Mouse (Mus musculus) cerebellum, adult 2 months (tissue): ENCODE data around the gene Kcnj14. TPM values are rescaled to one million over a fixed set of nuclear protein-coding genes. Genes with fewer than 3 reads are reported as not detected.

Source experiments
- DNase-seq, 2 experiments: peaks; one replicate each; pipeline ENCODE4 v3.0.0; 2021
- H3K27ac ChIP-seq: fragments of 200-500 bp; 2 replicates; pipeline ENCODE4 v1.5.1; 2012; ENCODE audit warnings: low read length, control low read depth, inconsistent platforms; ENCODE audit not compliant: insufficient read depth
- H3K27me3 ChIP-seq: fragments of 200-500 bp; 2 replicates; pipeline ENCODE4 v1.6.1; 2012; ENCODE audit warnings: inconsistent platforms, mild to moderate bottlenecking, low read length, moderate library complexity; ENCODE audit not compliant: control insufficient read depth, insufficient read depth
- H3K4me1 ChIP-seq: fragments of 200-500 bp; 2 replicates; pipeline ENCODE4 v1.6.1; 2011; ENCODE audit warnings: low read length; ENCODE audit not compliant: control insufficient read depth, insufficient read depth
- H3K4me3 ChIP-seq: fragments of 200-500 bp; replicated peaks from 2 replicates; pipeline ENCODE3; 2011; ENCODE audit warnings: mild to moderate bottlenecking, low read depth, low read length, control low read depth; ENCODE audit not compliant: insufficient read depth
- CTCF ChIP-seq: fragments of 200-500 bp; IDR thresholded peaks from 2 replicates; pipeline ENCODE4 v1.5.1; 2011; ENCODE audit warnings: low read depth, mild to moderate bottlenecking, control low read depth, low read length, moderate library complexity, borderline replicate concordance; ENCODE audit not compliant: insufficient read depth
- POLR2A ChIP-seq: fragments of 200-500 bp; IDR thresholded peaks from 2 replicates; pipeline ENCODE4 v1.6.1; 2011; ENCODE audit warnings: low read length, control low read depth, borderline replicate concordance; ENCODE audit not compliant: insufficient read depth
- WGBS: fragments of 180-500 bp; shearing (Covaris S2); methylation state at CpG from one replicate; pipeline ENCODE4 v1.1.7; 2018; 5-methylcytosine and 5-hydroxymethylcytosine counted together
- polyA plus RNA-seq: library from polyadenylated mRNA; depleted of rRNA; stranded (reverse); fragments of >200 nt; gene quantifications from 2 replicates; pipeline ENCODE4 v1.2.3, GENCODE M21; 2012

The Kcnj14 gene
- polyA plus RNA-seq, 1 experiment, result 7.3 TPM

- WGBS, result 26% methylated on average over 6 of the region's 6 CpGs
- no peaks in the 10 kb centered on the region for H3K27me3 ChIP-seq
- DNase-seq, result no peak
- H3K4me3 ChIP-seq, result no peak overlapping the region
- H3K27ac ChIP-seq, result no peak overlapping the region
- H3K4me1 ChIP-seq, result no peaks in the 10 kb centered on the region
- TF ChIP-seq POLR2A (no peak), CTCF (no peak)
These were observed 24.0 kb upstream of the Kcnj14 start for GRCm38 (mm10) chr7:45848447-45849027.

GRCm38 (mm10) chr7:45842950-45843744 lies 18.6 kb upstream of the Kcnj14 start:
- TF ChIP-seq CTCF, result no peak
- no peak for TF ChIP-seq POLR2A
- no peak for DNase-seq
- WGBS, result 88% methylated on average over 10 of the region's 10 CpGs
- H3K4me3 ChIP-seq, result no peak overlapping the region
- no peaks in the 10 kb centered on the region for H3K27me3 ChIP-seq
- H3K27ac ChIP-seq, result no peak overlapping the region
- no peaks in the 10 kb centered on the region for H3K4me1 ChIP-seq

- DNase-seq, result no peak
- no peak overlapping the region for H3K4me3 ChIP-seq
- peaks cover 5% of the 10 kb centered on the region for H3K4me1 ChIP-seq
- WGBS, result 5% methylated on average over 29 of the region's 31 CpGs
- peaks cover 8% of the 10 kb centered on the region; the same call in 1 of the 2 replicates for H3K27me3 ChIP-seq
- no peak overlapping the region for H3K27ac ChIP-seq
- TF ChIP-seq CTCF (no peak), POLR2A (no peak)
These were observed 9.3 kb upstream of the Kcnj14 start for GRCm38 (mm10) chr7:45833924-45834323.

GRCm38 (mm10) chr7:45833148-45833790 lies 8.7 kb upstream of the Kcnj14 start:
- Histone ChIP-seq H3K27ac (no peak overlapping the region), H3K4me3 (no peak overlapping the region), H3K4me1 (peaks cover 5% of the 10 kb centered on the region), H3K27me3 (peaks cover 8% of the 10 kb centered on the region; the same call in 1 of the 2 replicates)
- DNase-seq, result no peak
- TF ChIP-seq POLR2A (no peak), CTCF (no peak)
- WGBS, result 5% methylated on average over 86 of the region's 86 CpGs

- no peak overlapping the region for H3K27ac ChIP-seq
- no peak for DNase-seq
- H3K4me1 ChIP-seq, result peaks cover 5% of the 10 kb centered on the region
- peaks cover 8% of the 10 kb centered on the region; the same call in 1 of the 2 replicates for H3K27me3 ChIP-seq
- WGBS, result 11% methylated on average over 30 of the region's 30 CpGs
- no peak overlapping the region for H3K4me3 ChIP-seq
- TF ChIP-seq POLR2A, result no peak
- no peak for TF ChIP-seq CTCF
These were observed 7.8 kb upstream of the Kcnj14 start for GRCm38 (mm10) chr7:45832428-45832827.

- no peak for DNase-seq
These were observed 6.5 kb upstream of the Kcnj14 start for GRCm38 (mm10) chr7:45831128-45831525.

GRCm38 (mm10) chr7:45830427-45831127 lies 6.0 kb upstream of the Kcnj14 start, which contains the start of gene Grwd1:
TSS of gene Grwd1 (minus strand) at chr7:45830944.
- DNase-seq, result peak; percentile 85 to 89
- H3K4me1 ChIP-seq, result peaks cover 5% of the 10 kb centered on the region
- TF ChIP-seq POLR2A (peak; percentile 28; the same call in 1 of the 2 replicates), CTCF (no peak)
- WGBS, result under 1% methylated on average over 35 of the region's 35 CpGs
- peak within 1 kb of the TSS; percentile 97 for H3K4me3 ChIP-seq
- H3K27me3 ChIP-seq, result peaks cover 8% of the 10 kb centered on the region; the same call in 1 of the 2 replicates
- peak within 1 kb of the TSS; percentile 97 for H3K27ac ChIP-seq

More at GRCm38 (mm10) chr7:45831128-45831525, 6.5 kb upstream of the Kcnj14 start:
- Histone ChIP-seq H3K4me1 (peaks cover 5% of the 10 kb centered on the region), H3K27me3 (peaks cover 8% of the 10 kb centered on the region; the same call in 1 of the 2 replicates), H3K27ac (no peak overlapping the region), H3K4me3 (peak overlapping the region; percentile 97)
- WGBS, result 24% methylated on average over 5 of the region's 5 CpGs
- TF ChIP-seq POLR2A (no peak), CTCF (no peak)
